Mouse (Mus musculus) kidney, embryonic 15.5 days (tissue): Measurements from ENCODE around the gene Glo1. TPM values are rescaled to one million over a fixed set of nuclear protein-coding genes. Genes with fewer than 3 reads are reported as not detected.

Experiments used
- ATAC-seq: fragments of 200-750 bp; cut with Nextera tagmentation; replicated peaks from 2 replicates; pipeline ENCODE4 v1.8.0; 2017; ENCODE audit warnings: moderate TSS enrichment; ENCODE audit not compliant: low FRiP score
- H3K27ac ChIP-seq: fragments of 300-500 bp; sonication (generic); 2 replicates; pipeline ENCODE4 v1.5.1; 2015; ENCODE audit warnings: mild to moderate bottlenecking, inconsistent platforms
- H3K27me3 ChIP-seq: fragments of 300-500 bp; sonication (generic); 2 replicates; pipeline ENCODE4 v1.6.1; 2015; ENCODE audit warnings: inconsistent platforms
- H3K36me3 ChIP-seq: fragments of 300-500 bp; sonication (generic); 2 replicates; pipeline ENCODE4 v1.6.1; 2015; ENCODE audit warnings: inconsistent platforms
- H3K4me1 ChIP-seq: fragments of 300-500 bp; sonication (generic); 2 replicates; pipeline ENCODE4 v1.6.1; 2015; ENCODE audit warnings: inconsistent platforms
- H3K4me2 ChIP-seq: fragments of 300-500 bp; sonication (generic); 2 replicates; pipeline ENCODE4 v1.6.1; 2015; ENCODE audit warnings: moderate library complexity, mild to moderate bottlenecking, inconsistent platforms
- H3K4me3 ChIP-seq: fragments of 300-500 bp; sonication (generic); replicated peaks from 2 replicates; pipeline ENCODE4 v1.5.1; 2015; ENCODE audit warnings: mild to moderate bottlenecking, inconsistent platforms
- H3K9ac ChIP-seq: fragments of 300-500 bp; sonication (generic); 2 replicates; pipeline ENCODE4 v1.6.1; 2015; ENCODE audit warnings: mild to moderate bottlenecking, inconsistent platforms
- H3K9me3 ChIP-seq: fragments of 300-500 bp; sonication (generic); replicated peaks from 2 replicates; pipeline ENCODE4 v1.6.1; 2016; ENCODE audit warnings: inconsistent platforms
- WGBS: fragments of 180-500 bp; shearing (Covaris S2); methylation state at CpG from one replicate; pipeline ENCODE4 v1.1.7; 2015; ENCODE audit warnings: mixed read lengths; 5-methylcytosine and 5-hydroxymethylcytosine counted together
- polyA plus RNA-seq: library from polyadenylated mRNA; unstranded; fragments of >200 nt; fragmentation: Nextera tagmentation; extraction: Ambion mirVana; gene quantifications from 2 replicates; pipeline ENCODE4 v1.2.1, GENCODE M21; 2015

The Glo1 gene
- polyA plus RNA-seq, 1 experiment from 2014 or later, result 221 TPM

DNA sequence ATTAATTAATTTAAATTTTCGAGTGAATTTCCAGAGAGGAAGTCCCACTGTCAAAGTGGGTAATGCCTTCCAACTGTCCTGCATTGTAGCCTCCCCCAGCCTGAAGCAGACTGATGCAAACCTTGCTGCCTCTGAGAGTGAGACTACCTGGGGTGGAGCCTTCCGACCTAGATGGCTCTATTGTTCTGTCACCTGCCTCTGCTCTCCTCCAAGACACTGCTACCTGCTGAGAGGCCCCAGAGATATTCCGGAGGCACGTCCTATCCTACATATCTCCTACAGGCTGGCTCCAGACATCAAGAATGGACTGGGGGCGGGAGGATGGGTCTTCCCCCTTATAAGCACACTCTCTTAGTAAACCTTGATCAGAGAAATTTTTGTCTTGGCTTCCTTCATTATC is 28.4 kb downstream of the Glo1 start:
- no peak overlapping the region for H3K9ac ChIP-seq

DNA sequence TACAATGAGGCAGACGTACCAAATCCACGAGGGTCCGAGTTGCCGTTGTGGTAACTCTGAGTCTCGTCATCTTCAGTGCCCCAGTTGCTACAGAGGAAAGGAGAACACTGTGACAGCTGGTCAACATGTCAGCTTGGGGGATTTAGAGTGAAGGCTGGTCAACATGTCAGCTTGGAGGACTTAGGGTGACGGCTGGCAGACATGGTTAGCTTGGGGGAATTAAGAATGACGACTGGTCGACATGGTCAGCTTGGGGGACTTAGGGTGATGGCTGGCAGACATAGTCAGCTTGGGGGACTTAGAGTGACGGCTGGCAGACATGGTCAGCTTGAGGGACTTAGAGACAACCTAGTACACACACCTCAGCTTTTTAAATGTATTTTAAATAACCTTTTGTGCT is 28.9 kb downstream of the Glo1 start:
- Histone ChIP-seq H3K9me3 (no peaks in the 10 kb centered on the region), H3K27ac (no peak overlapping the region), H3K4me2 (no peak overlapping the region), H3K4me3 (no peak overlapping the region), H3K36me3 (peaks cover 88% of the 10 kb centered on the region), H3K9ac (no peak overlapping the region), H3K27me3 (no peaks in the 10 kb centered on the region), H3K4me1 (no peaks in the 10 kb centered on the region)
- WGBS, result 91% methylated on average over 9 of the region's 9 CpGs
- ATAC-seq, result no peak

More for the DNA sequence above, 28.4 kb downstream of the Glo1 start:
- H3K36me3 ChIP-seq, result peaks cover 88% of the 10 kb centered on the region
- H3K4me1 ChIP-seq, result no peaks in the 10 kb centered on the region
- H3K4me3 ChIP-seq, result no peak overlapping the region
- WGBS, result 91% methylated on average over 5 of the region's 5 CpGs
- H3K9me3 ChIP-seq, result no peaks in the 10 kb centered on the region
- H3K4me2 ChIP-seq, result no peak overlapping the region
- no peak for ATAC-seq
- no peaks in the 10 kb centered on the region for H3K27me3 ChIP-seq
- no peak overlapping the region for H3K27ac ChIP-seq

DNA sequence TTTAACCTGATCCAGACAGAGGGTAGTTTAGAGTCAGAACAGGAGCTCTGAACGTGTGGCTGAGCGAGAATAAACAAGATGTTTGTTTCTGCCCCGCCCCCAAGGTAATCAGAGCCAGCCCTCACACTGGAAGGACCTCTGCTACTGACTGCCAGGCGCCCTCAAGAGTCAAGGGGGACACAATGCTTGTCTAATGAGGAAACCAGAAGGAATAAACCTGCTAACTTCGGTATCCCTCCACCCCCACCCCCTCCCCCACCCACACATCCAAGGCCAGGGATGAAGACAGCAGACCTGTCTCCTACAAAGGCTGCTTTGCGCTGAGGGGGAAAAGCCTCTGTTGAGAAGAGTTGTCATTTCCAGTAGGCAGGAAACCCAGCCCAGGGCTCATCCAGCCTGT is 31.8 kb downstream of the Glo1 start:
- Histone ChIP-seq H3K4me1 (peaks cover 8% of the 10 kb centered on the region; the same call in 1 of the 2 replicates), H3K4me3 (no peak overlapping the region), H3K4me2 (no peak overlapping the region), H3K9me3 (no peaks in the 10 kb centered on the region), H3K27me3 (no peaks in the 10 kb centered on the region), H3K27ac (no peak overlapping the region), H3K36me3 (peaks cover 70% of the 10 kb centered on the region), H3K9ac (no peak overlapping the region)
- ATAC-seq, result no peak
- WGBS, result 54% methylated on average over 6 of the region's 6 CpGs

DNA sequence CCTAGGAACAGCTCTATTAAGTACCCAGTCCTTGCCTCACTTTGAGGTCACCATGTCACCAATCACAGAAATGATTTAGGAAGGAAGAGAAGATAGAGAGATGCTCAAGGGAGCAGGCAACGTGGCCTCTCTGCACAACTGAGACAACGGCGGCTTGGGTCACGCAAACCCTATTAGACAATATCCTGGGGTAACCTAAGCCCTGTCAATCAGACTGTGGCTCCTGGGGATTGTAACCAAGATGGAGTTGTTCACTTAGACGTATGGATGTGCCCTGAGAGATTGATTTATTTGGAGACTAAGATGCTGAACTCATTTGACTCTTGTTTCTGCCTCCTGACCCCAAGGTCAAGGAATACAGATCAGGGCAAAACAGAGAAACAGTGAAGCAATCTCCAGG is 32.3 kb downstream of the Glo1 start:
- no peaks in the 10 kb centered on the region for H3K27me3 ChIP-seq
- H3K4me2 ChIP-seq, result no peak overlapping the region
- WGBS, result 65% methylated on average over 5 of the region's 5 CpGs
- no peak overlapping the region for H3K4me3 ChIP-seq
- ATAC-seq, result no peak
- peaks cover 8% of the 10 kb centered on the region; the same call in 1 of the 2 replicates for H3K4me1 ChIP-seq
- H3K36me3 ChIP-seq, result peaks cover 66% of the 10 kb centered on the region
- no peak overlapping the region for H3K27ac ChIP-seq
- no peaks in the 10 kb centered on the region for H3K9me3 ChIP-seq
- no peak overlapping the region for H3K9ac ChIP-seq

DNA sequence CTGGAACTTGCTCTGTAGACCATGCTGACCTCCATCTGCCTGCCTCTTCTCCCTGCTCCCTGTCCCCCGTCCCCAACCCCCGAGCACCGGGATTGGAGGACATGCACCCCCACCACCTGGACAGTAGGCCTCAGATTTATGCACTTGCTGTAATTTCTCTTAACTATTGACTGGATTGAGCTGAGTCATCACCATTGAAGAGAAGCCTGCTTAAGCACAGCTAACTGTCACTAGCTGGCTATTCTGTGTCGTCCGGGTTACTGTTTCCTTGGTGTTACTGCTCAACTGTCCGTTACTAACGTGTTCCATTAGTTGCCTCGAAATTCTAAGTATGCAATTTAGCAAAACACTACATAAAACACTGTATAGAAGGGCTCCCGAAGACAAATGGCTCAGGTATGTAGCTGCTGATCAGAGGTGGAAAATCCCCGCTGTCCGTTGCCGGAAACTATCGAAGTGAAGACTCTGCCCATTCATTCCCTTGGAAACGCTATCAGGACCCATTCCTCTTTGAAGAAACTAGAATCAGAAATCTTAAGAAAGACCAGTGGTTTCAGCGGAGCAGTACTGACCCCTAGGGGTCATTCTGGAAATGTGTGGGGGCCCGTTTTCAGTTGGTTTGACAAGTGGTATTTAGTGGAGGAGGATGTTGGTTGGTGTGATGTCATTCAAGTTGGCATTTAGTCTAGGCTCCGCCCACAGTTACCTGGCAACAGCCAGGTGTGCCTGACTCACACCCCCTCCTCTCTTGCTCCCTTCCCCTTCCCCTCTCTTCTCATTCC is 36.1 kb downstream of the Glo1 start:
- no peak overlapping the region for H3K9ac ChIP-seq
- H3K27ac ChIP-seq, result 0 out of 2 replicates have a peak overlapping the region, but pooled peaks have one; percentile 5
- H3K27me3 ChIP-seq, result no peaks in the 10 kb centered on the region
- peak; percentile 46; the same call in 1 of the 2 replicates for ATAC-seq
- H3K4me3 ChIP-seq, result no peak overlapping the region
- H3K4me1 ChIP-seq, result peaks cover 8% of the 10 kb centered on the region; the same call in 1 of the 2 replicates
- peaks cover 32% of the 10 kb centered on the region for H3K36me3 ChIP-seq
- H3K9me3 ChIP-seq, result no peaks in the 10 kb centered on the region
- 48% methylated on average over 17 of the region's 17 CpGs for WGBS
- H3K4me2 ChIP-seq, result no peak overlapping the region

DNA sequence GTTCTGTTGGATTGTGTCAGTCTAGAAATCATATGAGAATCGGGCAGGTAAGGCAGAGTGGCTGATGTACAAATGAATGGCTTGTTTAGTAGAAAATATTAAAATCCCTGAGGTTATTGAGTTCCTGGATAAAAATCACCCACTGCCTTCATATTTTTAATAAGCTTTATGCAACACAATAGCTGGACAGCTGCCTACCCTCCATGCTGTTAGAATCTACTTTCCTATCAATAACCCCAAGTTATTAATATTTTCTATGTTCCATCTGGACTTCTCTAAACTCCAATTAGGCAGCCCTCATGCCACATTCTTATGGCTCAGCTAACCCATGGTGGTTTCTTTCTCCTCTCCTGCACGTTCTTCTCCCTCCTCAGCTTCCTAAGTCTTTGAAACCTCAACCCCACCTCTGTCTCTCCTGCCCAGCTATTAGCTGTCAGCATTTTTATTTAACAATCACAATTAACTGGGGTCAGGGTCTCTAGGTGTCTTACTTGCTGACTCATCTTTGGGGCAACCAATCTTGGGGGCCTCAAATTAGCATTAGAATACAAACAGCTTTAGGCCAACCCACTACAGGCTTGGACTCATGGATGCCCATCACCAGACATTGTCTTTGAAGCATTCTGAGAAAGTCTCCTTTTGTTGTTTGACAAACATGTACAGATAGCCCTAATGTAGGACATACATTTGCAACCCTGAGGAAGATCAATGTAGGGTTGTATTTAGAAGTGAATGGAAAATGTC is 43.2 kb downstream of the Glo1 start:
- no peak for ATAC-seq
- Histone ChIP-seq H3K4me2 (no peak overlapping the region), H3K9ac (no peak overlapping the region), H3K4me1 (no peaks in the 10 kb centered on the region), H3K27me3 (no peaks in the 10 kb centered on the region), H3K4me3 (no peak overlapping the region), H3K9me3 (no peaks in the 10 kb centered on the region), H3K36me3 (no peaks in the 10 kb centered on the region), H3K27ac (no peak overlapping the region)
- WGBS, result 78% methylated on average over 2 of the region's 2 CpGs

DNA sequence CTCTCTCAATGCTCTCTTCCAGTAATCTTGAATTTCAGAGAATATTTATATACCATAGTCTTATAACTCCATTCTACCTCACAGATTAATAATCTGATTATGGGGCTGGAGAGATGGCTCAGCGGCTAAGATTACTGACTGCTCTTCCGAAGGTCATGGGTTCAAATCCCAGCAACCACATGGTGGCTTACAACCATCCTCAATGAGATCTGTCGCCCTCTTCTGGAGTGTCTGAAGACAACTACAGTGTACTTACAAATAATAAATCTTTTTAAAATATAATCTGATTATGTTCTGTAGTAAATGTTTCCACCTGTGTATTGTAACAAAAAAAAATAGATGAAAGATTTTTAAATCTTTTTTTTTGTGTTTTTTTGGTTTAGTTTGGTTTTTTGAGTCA is 44.4 kb downstream of the Glo1 start:
- no peaks in the 10 kb centered on the region for H3K4me1 ChIP-seq
- no peaks in the 10 kb centered on the region for H3K36me3 ChIP-seq
- H3K9me3 ChIP-seq, result no peaks in the 10 kb centered on the region
- H3K27me3 ChIP-seq, result no peaks in the 10 kb centered on the region
- H3K9ac ChIP-seq, result no peak overlapping the region
- WGBS, result 87% methylated on average over 3 of the region's 3 CpGs
- no peak overlapping the region for H3K27ac ChIP-seq
- no peak overlapping the region for H3K4me2 ChIP-seq
- ATAC-seq, result no peak
- H3K4me3 ChIP-seq, result no peak overlapping the region

DNA sequence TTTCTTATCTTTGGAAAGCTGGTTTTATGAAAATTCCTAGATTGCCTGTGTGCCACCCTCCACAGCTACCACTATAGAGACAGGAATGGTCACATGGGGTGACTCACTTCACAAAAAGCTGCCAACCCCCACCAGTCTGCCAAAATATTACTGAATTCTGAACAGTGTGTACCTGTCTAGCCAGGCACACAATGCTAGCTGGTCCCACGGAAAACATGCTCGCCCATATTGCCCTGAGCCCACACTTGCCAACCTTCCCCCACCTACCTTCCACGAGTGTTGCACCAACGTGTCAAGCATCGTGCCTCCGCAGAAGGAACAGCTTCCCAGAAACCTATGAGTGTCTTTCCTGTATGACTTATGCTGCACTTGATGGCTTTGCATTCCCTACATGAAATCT is 45.5 kb downstream of the Glo1 start:
- WGBS, result 88% methylated on average over 6 of the region's 6 CpGs
- no peak overlapping the region for H3K27ac ChIP-seq
- no peak overlapping the region for H3K4me3 ChIP-seq
- H3K9ac ChIP-seq, result no peak overlapping the region
- no peaks in the 10 kb centered on the region for H3K9me3 ChIP-seq
- peaks cover 6% of the 10 kb centered on the region for H3K4me1 ChIP-seq
- H3K4me2 ChIP-seq, result no peak overlapping the region
- no peaks in the 10 kb centered on the region for H3K36me3 ChIP-seq
- ATAC-seq, result no peak
- no peaks in the 10 kb centered on the region for H3K27me3 ChIP-seq

DNA sequence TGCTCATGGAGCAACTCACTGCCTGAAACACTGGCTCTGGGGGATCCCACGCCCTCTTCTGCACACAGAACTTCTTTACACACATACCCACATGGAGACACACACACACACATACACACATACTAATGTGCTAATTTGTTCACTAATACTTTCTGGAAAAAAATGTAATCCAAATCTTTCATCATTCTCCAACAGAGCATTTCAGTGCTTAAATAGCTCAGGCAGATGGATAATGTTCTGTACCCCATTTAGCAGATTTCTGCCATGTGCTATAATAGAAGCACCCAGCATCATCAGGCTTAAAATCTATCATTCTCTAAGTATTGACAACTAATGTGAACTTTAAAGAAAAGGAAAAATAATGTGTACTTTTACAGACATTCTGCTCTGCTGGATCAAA is 45.9 kb downstream of the Glo1 start:
- no peaks in the 10 kb centered on the region for H3K27me3 ChIP-seq
- no peaks in the 10 kb centered on the region for H3K36me3 ChIP-seq
- H3K27ac ChIP-seq, result no peak overlapping the region
- H3K4me2 ChIP-seq, result no peak overlapping the region
- WGBS, result 63% methylated on average over 1 of the region's 1 CpGs
- H3K4me1 ChIP-seq, result peaks cover 6% of the 10 kb centered on the region
- no peak overlapping the region for H3K9ac ChIP-seq
- H3K9me3 ChIP-seq, result no peaks in the 10 kb centered on the region
- no peak for ATAC-seq
- H3K4me3 ChIP-seq, result no peak overlapping the region

DNA sequence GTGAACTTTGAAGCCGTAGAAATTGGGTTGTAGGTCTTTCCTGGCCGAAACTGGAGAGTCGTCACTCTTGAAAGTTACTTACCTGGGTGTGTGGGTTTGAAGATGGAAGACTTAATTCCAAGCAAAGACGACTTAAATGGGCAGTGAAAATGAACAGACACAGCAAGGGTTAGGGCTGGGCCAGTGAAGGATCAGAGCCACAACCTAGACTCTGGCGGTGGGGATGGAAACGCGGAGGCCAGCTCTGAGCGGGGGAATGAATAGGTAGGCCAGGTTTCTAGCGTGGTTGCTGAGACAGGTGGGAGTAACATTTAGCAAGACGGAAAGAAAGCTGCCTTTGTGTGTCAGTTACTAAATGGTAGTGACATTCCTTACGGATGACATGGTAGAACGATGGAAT is 49.7 kb downstream of the Glo1 start:
- no peak for ATAC-seq
- peaks cover 22% of the 10 kb centered on the region for H3K4me1 ChIP-seq
- no peaks in the 10 kb centered on the region for H3K36me3 ChIP-seq
- H3K9me3 ChIP-seq, result no peaks in the 10 kb centered on the region
- peak overlapping the region; percentile 63 for H3K9ac ChIP-seq
- 55% methylated on average over 12 of the region's 12 CpGs for WGBS
- H3K4me2 ChIP-seq, result peak overlapping the region; percentile 85
- H3K27me3 ChIP-seq, result no peaks in the 10 kb centered on the region
- H3K27ac ChIP-seq, result no peak overlapping the region
- peak overlapping the region; percentile 92 for H3K4me3 ChIP-seq

DNA sequence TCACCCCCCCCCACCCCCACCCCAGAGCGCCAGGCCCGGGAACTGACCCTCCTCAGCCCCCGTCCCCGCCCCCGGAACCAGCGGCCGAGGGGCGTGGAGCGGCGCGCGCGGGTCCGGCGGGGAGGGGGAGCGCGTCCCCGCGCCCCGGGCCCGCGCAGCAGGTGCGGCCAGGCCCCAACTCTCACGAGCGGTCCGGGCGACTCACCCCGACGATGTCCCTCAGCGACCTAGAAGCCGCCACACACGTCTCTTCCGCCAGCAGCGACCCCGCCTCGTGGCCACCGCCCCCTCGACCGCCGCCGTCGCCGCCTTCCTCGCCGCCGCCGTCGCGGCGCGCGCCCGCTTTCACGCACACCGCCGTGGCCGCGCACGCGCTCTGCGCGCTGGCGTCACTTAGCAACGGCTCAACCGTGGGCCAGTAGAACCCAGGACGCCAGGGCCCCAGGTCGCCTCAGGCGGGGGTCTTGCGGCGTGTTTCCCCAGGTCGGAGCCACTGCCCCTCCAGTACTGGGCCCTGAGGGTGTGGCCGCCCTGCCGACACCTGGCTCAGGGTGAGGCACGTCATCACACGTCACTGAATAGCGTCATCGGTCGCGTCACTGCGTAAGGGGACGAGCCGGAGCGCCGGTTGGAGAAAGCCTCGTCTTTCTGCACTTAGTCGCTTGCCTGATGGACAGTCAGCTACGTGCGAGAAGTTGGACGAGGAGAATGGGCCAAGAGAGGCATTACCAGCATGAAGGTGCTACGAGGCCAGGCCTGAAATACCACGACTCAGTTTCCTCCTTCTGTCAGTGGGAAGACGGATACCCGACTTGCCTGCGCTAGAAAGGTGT is 50.5 kb downstream of the Glo1 start, which contains the start of gene Btbd9:
Gene Btbd9, minus strand, starts transcription at position 548 of the 833 bp plus-strand sequence.
- H3K4me3 ChIP-seq, result peak within 1 kb of the TSS; percentile 92
- H3K27me3 ChIP-seq, result no peaks in the 10 kb centered on the region
- H3K36me3 ChIP-seq, result no peaks in the 10 kb centered on the region
- H3K4me2 ChIP-seq, result peak within 1 kb of the TSS; percentile 85
- H3K9me3 ChIP-seq, result no peaks in the 10 kb centered on the region
- peak; percentile 89 for ATAC-seq
- peaks cover 22% of the 10 kb centered on the region for H3K4me1 ChIP-seq
- peak within 1 kb of the TSS; percentile 92 for H3K27ac ChIP-seq
- under 1% methylated on average over 74 of the region's 94 CpGs for WGBS
- H3K9ac ChIP-seq, result peak within 1 kb of the TSS; percentile 63
